26 mouse cellular contexts compared by ENCODE assay signal in genomic region chr13:12677372-12677771, GRCm38 (mm10).
"Had no signal": no experiment of that assay in that cellular context is flagged by ENCODE, and none has a peak within 500 bp of the region (broad histone marks: within the 10 kb centered on the region; RNA-seq: fewer than 3 reads in every experiment).

No protein-coding gene starts in this region.

- H3K4me2 ChIP-seq: heart, embryonic 11.5 days; heart, embryonic 13.5 days; heart, embryonic 15.5 days; hindbrain, embryonic 12.5 days; hindbrain, embryonic 14.5 days; intestine, embryonic 15.5 days; limb, embryonic 12.5 days; liver, embryonic 11.5 days; liver, embryonic 13.5 days; liver, embryonic 15.5 days had no signal

- H3K9ac ChIP-seq: heart, embryonic 13.5 days; heart, embryonic 15.5 days; hindbrain, embryonic 12.5 days; hindbrain, embryonic 14.5 days; intestine, embryonic 15.5 days; limb, embryonic 12.5 days; liver, embryonic 13.5 days; liver, embryonic 15.5 days; liver, postnatal 0 days had no signal

- H3K4me3 ChIP-seq: gastrocnemius, adult 2 months; heart, adult 2 months; heart, embryonic 13.5 days; heart, embryonic 15.5 days; hindbrain, embryonic 10.5 days; hindbrain, embryonic 12.5 days; intestine, embryonic 15.5 days; layer of hippocampus, adult 2 months; limb, embryonic 10.5 days; limb, embryonic 12.5 days; liver, embryonic 13.5 days; liver, embryonic 15.5 days had no signal

- H3K27me3 ChIP-seq: heart, embryonic 13.5 days; heart, embryonic 15.5 days; hindbrain, embryonic 12.5 days; intestine, embryonic 15.5 days; limb, embryonic 12.5 days; liver, embryonic 13.5 days; liver, embryonic 15.5 days had no signal

- H3K36me3 ChIP-seq: heart, embryonic 13.5 days; heart, embryonic 15.5 days; hindbrain, embryonic 10.5 days; hindbrain, embryonic 12.5 days; intestine, embryonic 15.5 days; limb, embryonic 10.5 days; limb, embryonic 12.5 days; liver, embryonic 13.5 days; liver, embryonic 15.5 days had no signal

- H3K4me1 ChIP-seq: heart, embryonic 13.5 days; hindbrain, embryonic 10.5 days; hindbrain, embryonic 12.5 days; intestine, embryonic 15.5 days; limb, embryonic 12.5 days; liver, embryonic 13.5 days; liver, embryonic 15.5 days had no signal

- H3K27ac ChIP-seq: gastrocnemius, adult 2 months; heart, adult 2 months; heart, embryonic 13.5 days; heart, embryonic 15.5 days; hindbrain, embryonic 10.5 days; hindbrain, embryonic 12.5 days; hindbrain, embryonic 14.5 days; intestine, embryonic 15.5 days; kidney, postnatal 0 days; layer of hippocampus, adult 2 months; limb, embryonic 10.5 days; limb, embryonic 12.5 days; liver, embryonic 13.5 days; liver, embryonic 15.5 days had no signal

- H3K9me3 ChIP-seq: heart, embryonic 13.5 days; heart, embryonic 15.5 days; hindbrain, embryonic 10.5 days; hindbrain, embryonic 12.5 days; intestine, embryonic 15.5 days; limb, embryonic 10.5 days; limb, embryonic 12.5 days; liver, embryonic 13.5 days; liver, embryonic 15.5 days had no signal

- DNase-seq: gastrocnemius, adult 2 months; gastrocnemius, postnatal 10 days; gastrocnemius, postnatal 25 days; heart, adult 2 months; heart, postnatal 4 days; kidney, adult 9 months; kidney, postnatal 4 days; liver; liver, embryonic 13.5 days; liver, postnatal 0 days had no signal

- ATAC-seq: hindbrain, embryonic 16.5 days; inflammation-experienced regulatory T-cells, adult 6 months; intestine, embryonic 15.5 days; intestine, postnatal 0 days; liver, postnatal 0 days had no signal
